Mouse (Mus musculus): ENCODE results near the gene Hspb2.

Hspb2 gene

DNA sequence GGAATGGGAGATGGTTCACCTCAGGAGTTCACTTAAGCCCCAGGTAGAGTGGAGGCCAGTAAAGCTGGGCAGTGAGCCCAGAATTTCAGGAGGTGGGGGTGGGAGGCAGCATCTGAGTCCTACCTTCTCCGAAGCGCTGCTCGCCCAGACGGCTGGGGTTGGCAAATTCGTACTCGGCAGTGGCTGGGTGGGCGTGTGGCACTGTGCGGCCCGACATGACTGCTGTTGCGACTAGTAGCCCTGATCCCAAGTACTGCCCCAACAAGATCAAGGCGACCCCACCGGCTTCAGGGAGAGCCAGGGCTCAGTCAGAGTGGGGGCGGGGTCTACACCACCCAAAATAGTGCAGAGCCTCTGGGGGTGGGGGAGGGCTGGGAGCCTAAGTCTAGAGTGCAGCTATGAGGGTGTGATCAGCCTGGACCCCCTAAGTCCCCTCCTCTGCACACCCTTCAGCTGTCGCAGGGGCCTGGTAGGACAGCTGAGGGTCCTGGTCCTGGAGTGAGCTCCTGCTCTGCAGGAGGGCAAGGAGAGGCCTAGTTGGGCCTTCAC, at the start of gene Hspb2:
Gene Hspb2, minus strand, starts transcription at position 301 of the 549 bp plus-strand sequence.
- ChIA-PET POLR2A (interaction anchor here (0.5 to 4.4 kb wide), 20 partner anchors 11 to 1096 kb away, joined by 3 to 26 read pairs (median 4); partner anchors contain the start of genes Fdxacb1 (in 3 of the 4), Dixdc1 (in 1 of the 4), Ppp2r1b (in 1 of the 4) and Sdhd (in 1 of the 4)), CTCF (interaction anchor here in 2 of 4 experiments (0.6 to 5.0 kb wide), 7 partner anchors 13 to 300 kb away, joined by 3 to 19 read pairs (median 3); partner anchors contain the start of genes Dixdc1 (in 1 of the 2) and Fdxacb1 (in 1 of the 2))

DNA sequence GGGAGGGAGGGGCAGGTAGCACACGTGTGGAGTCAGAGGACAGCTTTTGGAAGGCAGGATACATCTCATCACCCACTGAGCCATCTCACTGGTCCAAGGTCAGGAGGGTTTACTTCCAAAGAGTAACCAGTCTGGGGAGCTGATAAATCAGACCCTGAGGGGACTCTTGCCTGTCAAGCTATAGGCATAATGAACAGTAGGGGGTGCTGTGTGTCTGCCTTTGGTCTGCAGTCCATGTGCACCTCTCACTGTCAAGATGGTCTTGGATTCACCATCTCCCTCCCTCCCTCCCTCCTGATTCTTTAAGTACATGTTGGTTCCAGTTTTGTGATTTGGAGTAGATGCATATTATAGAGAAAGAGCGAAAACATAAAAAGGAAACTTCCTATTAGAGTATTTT, 48.8 kb upstream of the Hspb2 start:
- POLR2A ChIA-PET, result interaction anchor here in 3 of 4 experiments (0.6 to 1.0 kb wide), 8 partner anchors 11 to 329 kb away, joined by 3 to 4 read pairs (median 3); no protein-coding TSS in a partner anchor
- CTCF ChIA-PET, result interaction anchor here (0.5 to 1.7 kb wide), 39 partner anchors 8 to 616 kb away, joined by 3 to 10 read pairs (median 3); partner anchors contain the start of genes Dixdc1 (in 2 of the 4), 1110032A03Rik (in 1 of the 4) and Colca2 (in 1 of the 4)

DNA sequence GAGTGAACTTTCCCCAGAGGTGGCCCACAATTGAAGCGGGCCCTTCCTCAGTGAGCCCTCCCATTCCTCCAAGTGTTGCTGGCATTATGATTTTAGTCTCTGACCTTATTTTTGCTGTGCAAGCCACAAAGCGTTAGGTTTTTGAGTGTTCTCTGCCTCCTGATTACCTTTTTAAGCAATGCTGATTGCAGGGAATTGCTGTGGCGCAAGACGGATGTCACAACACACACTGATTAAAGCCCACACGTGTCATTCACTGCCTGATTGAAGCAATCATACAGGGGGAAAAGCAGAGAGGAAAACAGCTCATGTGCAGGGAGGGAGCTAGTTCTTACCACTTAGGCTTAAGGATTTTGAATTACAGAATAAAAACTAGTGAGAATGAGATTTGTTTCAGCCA, 46.2 kb upstream of the Hspb2 start:
- CTCF ChIA-PET, result no interaction called here
- POLR2A ChIA-PET, result no interaction called here

DNA sequence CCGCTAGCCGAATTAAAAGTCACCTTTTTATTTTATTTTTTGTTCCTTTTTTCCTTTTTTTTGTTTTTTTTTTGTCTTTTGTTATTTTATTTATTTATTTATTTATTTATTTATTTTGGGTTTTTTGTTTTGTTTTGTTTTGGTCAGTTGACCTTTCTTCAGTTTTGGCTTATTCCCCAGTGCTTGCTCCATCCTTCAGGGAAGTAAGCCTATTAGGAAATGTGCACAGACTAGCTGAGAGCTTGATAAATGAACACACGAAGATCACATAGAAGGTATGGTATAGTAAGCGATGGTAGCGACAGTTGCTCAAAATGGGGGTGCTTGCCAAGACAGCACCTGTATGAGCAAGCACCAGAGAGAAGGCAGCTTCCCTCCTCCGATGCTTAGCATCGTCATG, 45.5 kb upstream of the Hspb2 start:
- ChIA-PET CTCF (interaction anchor here in 1 of 4 experiments (0.6 kb wide), 1 partner anchor 415 kb away, joined by 3 read pairs; no protein-coding TSS in a partner anchor), POLR2A (interaction anchor here in 1 of 4 experiments (0.5 kb wide), 1 partner anchor 274 kb away, joined by 6 read pairs; no protein-coding TSS in a partner anchor)

DNA sequence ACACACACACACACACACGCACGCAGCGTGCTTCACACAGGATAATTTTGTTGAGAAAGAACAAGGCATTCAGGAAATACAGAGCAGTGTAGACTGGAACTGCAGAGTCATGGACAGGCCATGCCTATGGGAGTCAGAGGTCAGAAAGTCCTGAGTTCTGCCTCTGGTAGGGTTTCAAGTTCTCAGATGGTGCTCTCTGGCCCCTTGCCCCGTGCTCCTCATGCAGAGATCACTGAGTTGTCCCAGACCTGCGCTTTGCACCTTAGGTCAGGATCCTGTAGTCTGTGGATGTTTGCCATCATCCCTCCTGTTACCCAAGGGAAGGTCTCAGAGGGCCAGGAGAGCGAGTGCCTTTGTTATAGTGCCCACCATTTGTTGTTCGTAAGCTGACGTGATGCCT, 44.6 kb upstream of the Hspb2 start:
- POLR2A ChIA-PET, result no interaction called here
- CTCF ChIA-PET, result interaction anchor here in 1 of 4 experiments (0.6 kb wide), 1 partner anchor 97 kb away, joined by 13 read pairs; no protein-coding TSS in a partner anchor

DNA sequence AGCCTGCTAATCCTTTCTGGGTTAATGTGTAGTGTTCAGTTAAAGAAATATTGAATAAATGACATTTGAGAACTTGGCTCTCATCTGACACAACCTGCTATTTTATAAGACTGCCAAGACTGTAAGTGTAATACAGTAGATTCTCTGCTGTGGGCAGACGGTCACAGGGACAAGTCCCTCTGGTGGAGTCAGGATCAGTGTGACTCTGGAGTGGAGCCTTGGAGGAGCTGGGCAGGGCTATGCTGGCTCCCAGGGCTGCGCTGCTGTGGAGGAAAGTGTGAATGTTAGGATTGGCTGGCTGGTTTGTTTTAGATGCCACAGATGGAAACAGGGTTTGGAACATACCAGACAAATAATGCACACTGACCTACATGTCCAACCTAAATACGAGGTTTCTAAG, 43.1 kb upstream of the Hspb2 start:
- POLR2A ChIA-PET, result interaction anchor here in 1 of 4 experiments (0.6 kb wide), 1 partner anchor 179 kb away, joined by 4 read pairs; no protein-coding TSS in a partner anchor
- CTCF ChIA-PET, result no interaction called here

DNA sequence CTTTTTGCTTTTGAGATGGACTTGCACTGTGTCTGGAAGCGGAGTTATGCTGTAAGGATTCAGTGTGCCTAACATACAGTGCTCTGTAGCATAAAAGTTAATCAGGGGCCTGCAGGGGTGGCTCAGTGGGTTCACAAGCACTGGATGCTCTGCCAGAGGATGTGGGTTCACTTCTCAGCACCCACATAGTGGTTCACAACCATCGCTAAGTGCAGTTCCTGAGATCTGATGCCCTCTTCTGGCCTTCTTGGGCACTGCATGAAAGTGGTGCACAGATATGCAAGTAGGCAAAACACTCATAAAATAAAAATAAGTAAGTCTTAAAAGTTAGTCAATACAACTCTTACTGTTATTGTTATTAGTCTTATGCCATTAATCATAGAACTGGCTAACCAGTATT, 30.0 kb upstream of the Hspb2 start:
- ChIA-PET POLR2A (interaction anchor here in 1 of 4 experiments (1.4 kb wide), 1 partner anchor 14 kb away, joined by 4 read pairs; the partner anchor contains the start of gene Fdxacb1), CTCF (interaction anchor here in 1 of 4 experiments (1.6 to 1.7 kb wide), 2 partner anchors 19 to 43 kb away, joined by 4 to 5 read pairs; partner anchors contain the start of gene Dixdc1)

DNA sequence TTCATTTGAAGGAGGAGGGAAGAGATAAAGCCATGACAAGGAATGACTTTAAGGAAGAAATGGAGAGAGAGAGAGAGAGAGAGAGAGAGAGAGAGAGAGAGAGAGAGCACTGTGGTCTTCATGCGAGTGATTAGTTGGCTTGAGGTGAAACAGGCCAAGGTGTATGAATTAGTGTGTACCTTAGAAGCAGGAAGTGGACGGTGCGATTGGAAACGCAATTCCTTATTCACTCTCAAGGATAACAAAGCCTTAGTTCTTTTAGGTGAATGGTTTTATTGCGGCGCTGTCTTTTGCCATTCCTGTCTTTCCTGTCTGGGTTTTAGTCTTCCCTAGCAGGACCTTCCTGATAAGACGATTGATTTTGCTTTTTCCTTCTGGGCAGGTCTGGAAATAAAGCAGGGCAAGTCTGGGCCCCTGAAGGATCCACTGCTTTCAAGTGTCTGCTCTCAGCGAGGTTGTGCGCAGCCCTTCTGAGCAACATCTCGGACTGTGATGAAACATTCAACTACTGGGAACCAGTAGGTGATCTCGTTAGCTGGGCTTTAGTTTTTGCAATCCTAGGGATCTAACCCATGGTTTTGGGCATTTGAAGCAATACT, 24.1 kb upstream of the Hspb2 start:
- CTCF ChIA-PET, result interaction anchor here in 2 of 4 experiments (0.5 to 1.4 kb wide), 4 partner anchors 8 to 24 kb away, joined by 3 to 4 read pairs (median 3); partner anchors contain the start of gene Fdxacb1 (in 1 of the 2)
- POLR2A ChIA-PET, result interaction anchor here in 1 of 4 experiments (1.1 to 1.4 kb wide), 2 partner anchors 8 to 11 kb away, joined by 3 to 5 read pairs; partner anchors contain the start of gene Fdxacb1

DNA sequence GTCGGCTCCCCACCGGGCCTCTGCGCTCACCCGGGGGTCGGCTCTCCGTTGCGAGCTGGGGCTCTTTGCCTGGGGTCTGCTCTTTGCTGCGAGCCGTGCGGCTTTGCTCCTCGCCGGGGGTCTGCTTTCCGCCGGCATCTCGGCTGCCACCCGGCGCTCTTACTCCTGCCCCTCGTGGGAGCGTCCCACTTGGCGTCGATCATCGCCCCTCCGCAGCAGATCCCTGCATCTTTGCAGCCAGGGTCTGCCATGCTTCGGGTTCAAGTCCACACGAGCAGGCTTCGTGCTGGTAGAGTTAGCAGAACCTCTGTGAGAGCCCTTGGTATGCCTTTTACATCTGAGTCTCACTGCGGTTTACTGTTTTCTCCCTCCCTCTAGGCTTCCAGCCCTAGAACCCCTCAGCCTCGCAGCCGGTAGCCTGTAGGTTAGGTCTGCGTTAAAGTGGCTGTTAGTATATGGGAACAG, 23.5 kb upstream of the Hspb2 start:
- ChIA-PET POLR2A (interaction anchor here in 1 of 4 experiments (1.1 kb wide), 1 partner anchor 13 kb away, joined by 3 read pairs; no protein-coding TSS in a partner anchor), CTCF (interaction anchor here in 3 of 4 experiments (0.5 to 0.9 kb wide), 4 partner anchors 8 to 32 kb away, joined by 3 read pairs; no protein-coding TSS in a partner anchor)

DNA sequence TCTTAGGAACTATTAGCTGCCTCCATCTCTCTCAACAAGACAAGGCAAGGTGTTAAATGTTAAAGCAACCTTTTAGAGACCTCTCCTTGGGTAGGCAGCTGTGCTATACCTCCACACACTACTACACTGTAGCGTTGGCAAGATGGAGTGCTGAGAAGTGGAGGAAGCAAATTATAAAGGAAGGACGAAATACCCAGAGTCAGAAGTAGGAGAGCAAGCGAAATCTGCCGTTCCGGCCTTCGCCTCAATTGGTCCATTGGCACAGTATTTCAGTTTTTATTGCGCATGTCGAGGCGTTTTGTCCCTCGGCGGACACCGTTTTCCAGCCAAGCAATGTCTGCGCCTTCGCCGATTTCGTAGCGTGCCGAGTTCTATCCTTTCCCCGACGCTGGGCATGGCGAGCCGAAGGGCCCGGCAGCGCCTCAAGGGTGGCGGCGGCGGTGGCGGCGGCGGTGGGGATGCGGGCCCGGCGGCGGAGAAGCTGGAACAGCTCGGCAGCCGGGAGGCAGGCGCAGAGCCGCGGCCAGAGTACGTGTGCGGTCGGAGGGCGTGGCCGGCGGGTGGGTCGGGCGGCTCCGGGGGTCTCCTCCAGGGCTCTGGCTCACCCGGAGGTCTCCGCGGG, 22.9 kb upstream of the Hspb2 start, which contains the start of the genes Alg9 and 1110032A03Rik:
Gene Alg9, plus strand, starts transcription at position 29 of the 622 bp plus-strand sequence.
Gene 1110032A03Rik, minus strand, starts transcription at position 530 of the 622 bp plus-strand sequence.
- ChIA-PET POLR2A (interaction anchor here in 1 of 4 experiments (0.6 to 1.2 kb wide), 5 partner anchors 13 to 63 kb away, joined by 3 to 5 read pairs (median 4); no protein-coding TSS in a partner anchor), CTCF (interaction anchor here in 3 of 4 experiments (0.6 to 0.9 kb wide), 5 partner anchors 8 to 387 kb away, joined by 3 read pairs; no protein-coding TSS in a partner anchor)

DNA sequence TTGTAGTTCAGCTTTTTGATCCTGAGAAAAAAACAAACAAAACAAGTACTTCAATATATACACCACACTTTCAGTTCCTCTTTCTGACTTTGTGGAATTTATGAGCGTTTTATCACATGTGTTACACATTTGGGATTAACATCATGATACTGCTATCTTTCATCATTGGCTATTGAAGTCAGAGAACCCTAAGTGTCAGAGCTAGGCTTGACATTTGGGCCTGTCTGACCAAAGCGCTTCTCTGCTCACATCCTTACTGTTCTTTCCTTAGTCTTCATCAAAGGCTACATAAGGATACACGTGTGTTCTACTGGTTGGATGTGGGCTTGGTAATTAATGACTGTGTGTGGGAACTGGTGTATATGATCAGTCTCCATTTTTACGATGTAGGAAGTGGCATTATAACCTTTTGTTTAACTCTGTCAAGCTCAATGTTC, 21.9 kb upstream of the Hspb2 start:
- POLR2A ChIA-PET, result interaction anchor here in 2 of 4 experiments (0.6 to 1.4 kb wide), 6 partner anchors 15 to 129 kb away, joined by 3 to 6 read pairs (median 4); partner anchors contain the start of genes Dixdc1 (in 1 of the 2) and Dlat (in 1 of the 2)

DNA sequence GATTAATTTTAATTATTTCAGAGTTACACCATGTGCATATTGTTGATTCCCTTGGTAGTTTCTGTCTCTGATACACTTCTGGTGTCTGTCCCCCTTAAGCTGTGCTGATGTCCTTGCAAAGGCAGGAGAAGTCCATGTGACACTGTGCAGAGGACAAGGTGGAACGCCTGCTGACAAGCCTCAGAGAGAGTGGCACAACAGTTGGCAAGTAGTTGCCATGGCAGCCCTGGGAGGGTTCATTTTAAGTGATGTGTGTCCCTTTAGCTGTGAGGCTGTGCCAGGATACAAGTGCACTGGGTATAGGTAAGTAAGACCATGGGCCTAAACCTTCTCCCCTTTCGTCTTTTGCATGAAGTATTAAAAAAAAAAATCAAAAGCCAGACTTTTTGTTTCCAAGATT, 17.9 kb upstream of the Hspb2 start:
- CTCF ChIA-PET, result no interaction called here
- POLR2A ChIA-PET, result interaction anchor here in 2 of 4 experiments (1.0 to 3.9 kb wide), 4 partner anchors 14 to 50 kb away, joined by 3 to 8 read pairs (median 3); partner anchors contain the start of gene Cryab (in 1 of the 2)

More for the DNA sequence above, 21.9 kb upstream of the Hspb2 start:
- CTCF ChIA-PET, result no interaction called here

DNA sequence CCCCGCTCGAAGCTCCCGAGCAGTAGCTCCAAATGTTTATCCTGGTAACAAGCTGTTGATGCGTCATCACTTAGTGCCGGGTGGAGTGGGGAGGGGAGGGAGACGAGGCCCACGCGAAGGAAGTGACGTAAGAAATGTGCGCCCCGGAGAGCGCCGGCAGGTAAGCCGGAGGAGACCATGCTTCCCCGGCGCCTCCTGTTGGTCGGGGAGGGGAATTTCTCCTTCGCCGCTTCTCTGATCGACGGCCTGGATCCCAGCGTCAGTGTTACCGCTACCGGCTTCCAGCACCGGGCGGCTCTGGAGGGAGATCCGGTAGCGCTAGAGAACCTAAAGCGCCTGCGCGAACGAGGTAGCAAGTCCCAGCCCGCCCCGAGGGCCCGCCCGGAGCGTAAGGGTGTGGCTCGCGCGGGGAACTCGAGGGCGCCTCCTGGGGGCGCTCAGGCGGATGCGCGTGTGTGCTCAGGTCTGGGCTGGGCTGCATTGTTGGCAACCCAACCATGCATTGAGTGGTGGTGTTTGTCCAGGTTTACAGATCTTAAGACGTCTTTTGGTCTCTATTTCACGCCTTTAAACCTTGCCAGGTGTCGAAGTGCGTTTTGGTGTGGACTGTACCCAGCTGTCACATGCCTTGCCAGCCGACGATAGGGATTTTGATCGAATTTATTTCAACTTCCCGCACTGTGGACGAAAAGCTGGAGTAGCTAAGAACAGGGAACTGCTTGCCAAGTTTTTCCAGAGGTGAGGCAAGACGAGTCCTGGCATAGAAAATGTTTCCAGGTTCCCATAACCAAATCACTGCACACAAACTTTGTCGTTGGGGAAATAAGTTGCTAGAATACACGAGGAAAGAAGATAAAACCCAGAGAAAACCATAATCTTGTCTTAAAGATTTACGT, 16.2 kb upstream of the Hspb2 start, which contains the start of gene Fdxacb1:
Gene Fdxacb1, plus strand, starts transcription at position 130 of the 896 bp plus-strand sequence.
- POLR2A ChIA-PET, result interaction anchor here in 3 of 4 experiments (0.6 to 3.9 kb wide), 41 partner anchors 8 to 240 kb away, joined by 3 to 26 read pairs (median 5); partner anchors contain the start of genes Dixdc1 (in 3 of the 3), Hspb2 (in 3 of the 3), 2310030G06Rik (in 2 of the 3) and Cryab (in 2 of the 3)
- CTCF ChIA-PET, result interaction anchor here (0.6 to 3.3 kb wide), 32 partner anchors 9 to 305 kb away, joined by 3 to 24 read pairs (median 4); partner anchors contain the start of genes 2310030G06Rik (in 3 of the 4), Dixdc1 (in 3 of the 4), Cryab (in 2 of the 4) and Hspb2 (in 2 of the 4)

DNA sequence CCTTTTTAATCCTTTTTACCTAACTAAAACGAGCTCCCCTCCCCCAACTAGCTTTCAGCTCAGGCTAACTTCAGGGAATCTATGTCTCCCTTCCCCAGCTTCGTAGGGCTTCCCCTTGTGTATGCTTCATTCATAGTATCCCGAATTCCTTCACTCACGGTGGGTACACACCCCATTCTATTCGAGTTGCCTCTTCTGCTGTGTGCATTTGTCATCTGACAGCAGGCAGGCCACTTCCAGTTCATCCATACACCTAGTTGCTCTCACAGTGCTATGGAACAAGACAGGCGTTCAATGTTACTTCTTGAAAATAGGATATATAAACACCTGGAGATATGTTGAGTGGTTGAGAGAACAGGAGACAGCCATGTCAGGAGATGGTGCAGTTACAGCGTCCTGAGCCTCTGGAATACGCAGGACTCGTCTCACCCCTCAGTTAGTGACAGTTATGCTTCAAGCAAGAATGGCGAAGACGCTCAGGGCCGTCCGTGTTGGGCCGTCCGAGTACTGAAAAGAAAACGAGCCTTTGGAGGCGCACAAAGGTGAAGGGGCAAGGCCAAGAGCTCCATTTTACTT, 15.5 kb upstream of the Hspb2 start:
- ChIA-PET CTCF (interaction anchor here (0.6 to 3.3 kb wide), 33 partner anchors 8 to 305 kb away, joined by 3 to 24 read pairs (median 4); partner anchors contain the start of genes 2310030G06Rik (in 3 of the 4), Dixdc1 (in 3 of the 4), Cryab (in 2 of the 4) and Hspb2 (in 2 of the 4)), POLR2A (interaction anchor here in 3 of 4 experiments (0.6 to 3.9 kb wide), 39 partner anchors 8 to 297 kb away, joined by 3 to 26 read pairs (median 5); partner anchors contain the start of genes Dixdc1 (in 3 of the 3), Hspb2 (in 3 of the 3), 2310030G06Rik (in 2 of the 3) and Cryab (in 2 of the 3))

DNA sequence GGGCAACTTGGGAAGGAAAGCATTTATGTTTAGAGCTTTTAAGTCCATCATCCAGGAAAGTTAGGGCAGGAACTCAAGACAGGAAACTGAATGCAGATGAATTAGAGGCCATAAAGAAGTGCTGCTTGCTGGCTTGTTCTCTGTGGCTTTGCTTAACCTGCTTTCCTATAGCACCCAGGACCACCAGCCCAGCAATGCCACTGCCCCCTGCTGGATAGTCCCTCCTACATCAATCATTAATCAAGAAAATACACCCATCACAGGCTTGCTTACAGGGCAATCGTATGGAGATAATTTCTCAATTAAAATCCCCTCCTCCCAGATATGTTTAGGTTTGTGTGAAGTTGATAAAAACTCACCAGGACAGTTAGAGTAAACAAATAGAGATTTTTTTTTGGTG, 11.2 kb upstream of the Hspb2 start:
- ChIA-PET POLR2A (interaction anchor here in 2 of 4 experiments (1.1 to 1.7 kb wide), 3 partner anchors 10 to 14 kb away, joined by 3 to 12 read pairs (median 4); partner anchors contain the start of gene Hspb2 (in 1 of the 2)), CTCF (interaction anchor here in 1 of 4 experiments (0.7 kb wide), 1 partner anchor 30 kb away, joined by 3 read pairs; no protein-coding TSS in a partner anchor)
